Mouse (Mus musculus) ES-Bruce4 (cell line): ENCODE data around the gene Dnaja1.

Experiments
- CTCF ChIP-seq: IDR thresholded peaks from one replicate; pipeline ENCODE4 v1.8.1; 2011; ENCODE audit warnings: low read depth, low read length
- EP300 ChIP-seq: IDR thresholded peaks from 2 replicates; pipeline ENCODE4 v1.6.1; 2011; ENCODE audit warnings: low read depth, low read length; ENCODE audit not compliant: insufficient read depth

DNA sequence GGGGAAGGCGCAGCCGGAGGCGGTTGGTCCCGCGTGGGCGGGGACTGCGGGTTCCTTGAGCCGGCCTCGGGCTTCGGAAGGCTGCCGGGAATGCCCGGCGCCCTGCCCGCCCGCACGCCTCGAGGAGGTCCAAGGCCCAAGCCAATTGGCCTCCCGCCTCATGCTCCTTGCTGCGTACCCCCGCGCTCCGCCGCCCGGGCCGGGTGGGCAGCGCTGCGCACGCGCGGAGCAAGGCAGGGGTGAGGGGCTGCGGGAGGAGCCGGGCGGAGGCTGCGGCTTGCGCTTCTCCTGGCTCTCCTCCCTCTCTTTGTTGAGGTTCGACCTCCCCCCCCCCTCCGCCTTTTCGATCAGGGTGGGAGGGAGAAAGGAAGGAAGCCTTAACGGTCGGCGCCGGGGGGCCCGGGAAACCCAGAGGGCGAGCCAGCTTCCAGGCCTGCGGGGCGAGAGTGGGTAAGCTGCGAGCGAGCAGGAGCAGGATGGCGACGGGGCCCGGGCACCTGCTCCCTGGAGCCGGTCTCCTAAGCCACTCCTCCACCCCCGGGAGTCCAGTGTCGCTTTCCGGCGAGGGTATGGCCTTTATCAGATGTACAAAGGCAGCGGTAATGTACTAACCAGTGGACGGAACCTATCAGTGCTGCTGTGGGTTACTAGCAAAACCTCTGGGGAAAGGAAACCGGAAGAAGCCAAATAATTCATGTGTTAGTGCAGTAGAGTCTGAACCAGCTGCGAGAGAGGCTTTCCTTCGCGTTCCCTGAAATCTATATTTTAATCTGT, 924 bp downstream of the Dnaja1 start:
- TF ChIP-seq EP300, result no peak
- no peak for TF ChIP-seq CTCF
